Mouse (Mus musculus): Measurements from ENCODE around the gene Ippk.

DNA sequence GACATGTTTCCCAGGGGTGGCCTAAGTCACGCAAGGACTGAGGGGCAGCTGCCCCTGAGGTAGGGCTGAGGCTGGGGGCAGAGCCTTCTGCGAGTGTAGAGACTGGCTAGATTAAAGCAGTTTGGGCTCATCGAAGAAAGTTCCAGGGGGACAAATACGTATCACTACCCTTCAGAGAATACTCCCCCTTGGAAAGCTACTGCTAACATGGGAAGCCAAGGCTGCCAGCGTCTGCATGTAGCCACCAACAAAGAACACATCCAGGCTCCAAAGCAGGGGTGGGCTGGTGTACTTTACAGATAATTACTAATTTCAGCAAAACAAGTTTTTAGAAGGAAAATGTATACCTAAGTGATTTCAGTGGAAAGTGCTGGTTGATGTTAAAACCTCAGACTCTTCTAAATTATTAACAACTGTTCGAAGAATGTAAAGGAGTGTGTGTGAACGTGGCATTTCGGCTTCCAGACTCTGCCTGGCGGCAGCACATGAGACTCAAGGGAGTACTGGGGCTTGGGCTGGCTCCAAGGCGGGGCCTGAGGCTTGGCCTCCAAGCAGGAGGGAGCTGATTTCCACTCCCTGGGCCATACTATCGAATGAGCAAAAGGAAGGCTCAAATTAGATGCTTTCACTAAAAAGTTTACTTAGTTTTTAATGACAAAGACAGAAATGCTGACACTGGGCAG, 45.5 kb downstream of the Ippk start:
- TF ChIP-seq GATA1 (IDR thresholded peaks at IDR 0.05; ENCODE audit: low read length) (no peak), TAL1 (IDR thresholded peaks at IDR 0.05; ENCODE audit: low read length) (no peak)

Measured in erythroblast, embryonic 14.5 days (primary cell).